Mouse (Mus musculus) liver, embryonic 14.5 days (tissue): ENCODE results near the gene Cln5.

Source experiments
- CTCF ChIP-seq: IDR thresholded peaks from 2 replicates; pipeline ENCODE4 v1.5.1; 2016; ENCODE audit warnings: antibody characterized with exemption, low read depth, control low read depth
- EP300 ChIP-seq: IDR thresholded peaks from 2 replicates; pipeline ENCODE4 v1.6.1; 2016; ENCODE audit warnings: antibody characterized with exemption, low read depth

- TF ChIP-seq CTCF (no peak), EP300 (no peak)
These were observed 11.0 kb upstream of the Cln5 start for GRCm38 (mm10) chr14:103058998-103059397.
